28 mouse cellular contexts compared by ENCODE assay signal in the genomic region with DNA sequence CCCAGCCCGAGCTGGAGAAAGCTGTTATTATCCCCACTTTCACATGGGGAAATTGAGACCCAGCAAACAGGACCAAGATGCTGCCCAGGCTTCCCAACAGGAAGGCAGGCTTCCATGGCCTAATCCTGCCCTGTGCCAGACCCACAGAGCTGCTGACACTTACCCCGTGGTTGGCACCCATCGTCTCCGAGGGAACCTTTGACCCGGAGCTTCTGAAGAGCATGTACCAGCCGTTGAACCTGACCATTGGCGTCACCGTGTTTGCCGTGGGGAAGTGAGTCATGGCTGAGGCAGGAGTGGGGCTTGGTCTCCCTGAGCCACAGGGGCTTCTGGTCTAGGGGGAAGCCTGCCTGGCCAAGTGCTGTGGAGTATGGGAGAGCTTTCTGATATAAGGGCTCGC. TPM values are rescaled to one million over a fixed set of nuclear protein-coding genes. Genes with fewer than 3 reads are reported as not detected.
DNase-seq lines count a peak whose midpoint lies in the region; ATAC-seq lines count a peak whose summit lies in the region.
"Had no signal": no experiment of that assay in that cellular context is flagged by ENCODE, and none has a peak within 500 bp of the region (broad histone marks: within the 10 kb centered on the region; RNA-seq: fewer than 3 reads in every experiment).

No protein-coding gene starts in this region.

- H3K4me3 ChIP-seq in heart, embryonic 11.5 days (ENCODE audit: low read depth, low read length) = no peak overlapping the region
- H3K4me3 ChIP-seq: gastrocnemius, adult 2 months; heart, embryonic 12.5 days; heart, embryonic 15.5 days; hindbrain, embryonic 12.5 days; hindbrain, embryonic 15.5 days had no signal

- no peaks in the 10 kb centered on the region for H3K27me3 ChIP-seq in heart, embryonic 11.5 days (ENCODE audit: control insufficient read depth, insufficient read depth, low read length)
- H3K27me3 ChIP-seq: heart, embryonic 12.5 days; heart, embryonic 15.5 days; hindbrain, embryonic 12.5 days; hindbrain, embryonic 15.5 days had no signal

- H3K9me3 ChIP-seq in heart, embryonic 11.5 days (replicated peaks; ENCODE audit: control insufficient read depth, low read length) = no peaks in the 10 kb centered on the region
- H3K9me3 ChIP-seq: G1E; heart, embryonic 12.5 days; heart, embryonic 15.5 days; hindbrain, embryonic 12.5 days; hindbrain, embryonic 15.5 days had no signal

- H3K27ac ChIP-seq in heart, embryonic 11.5 days (ENCODE audit: low read depth, low read length) = no peak overlapping the region
- H3K27ac ChIP-seq: gastrocnemius, adult 2 months; heart, embryonic 15.5 days; hindbrain, embryonic 12.5 days; hindbrain, embryonic 15.5 days had no signal

- no peak overlapping the region for H3K4me2 ChIP-seq in heart, embryonic 11.5 days
- H3K4me2 ChIP-seq: heart, embryonic 12.5 days; heart, embryonic 15.5 days; hindbrain, embryonic 12.5 days; hindbrain, embryonic 15.5 days had no signal

- H3K36me3 ChIP-seq in heart, embryonic 11.5 days (ENCODE audit: control insufficient read depth, insufficient read depth, low read length) = no peaks in the 10 kb centered on the region
- H3K36me3 ChIP-seq: G1E; heart, embryonic 12.5 days; heart, embryonic 15.5 days; hindbrain, embryonic 12.5 days; hindbrain, embryonic 15.5 days had no signal

- WGBS in heart, embryonic 11.5 days (ENCODE audit: insufficient replicate concordance) = 80% methylated on average over 10 of the region's 10 CpGs

- no peaks in the 10 kb centered on the region for H3K4me1 ChIP-seq in heart, embryonic 11.5 days (ENCODE audit: control insufficient read depth, insufficient read depth, low read length)
- H3K4me1 ChIP-seq: heart, embryonic 12.5 days; heart, embryonic 15.5 days; hindbrain, embryonic 12.5 days; hindbrain, embryonic 15.5 days had no signal

- no peak overlapping the region for H3K9ac ChIP-seq in heart, embryonic 11.5 days (ENCODE audit: low read depth, low read length)
- H3K9ac ChIP-seq: forebrain, postnatal 0 days; heart, embryonic 12.5 days; heart, embryonic 15.5 days; hindbrain, embryonic 12.5 days; hindbrain, embryonic 15.5 days had no signal

- DNase-seq in cerebellum, postnatal 25 days = peak; percentile 0 to 1
- no peak for DNase-seq in cerebellum, postnatal 14 days
- peak; percentile 3 for DNase-seq in heart, postnatal 4 days
- DNase-seq in kidney, postnatal 10 days = peak; percentile 5
- DNase-seq in kidney, postnatal 25 days = no peak
- DNase-seq in NIH3T3 (ENCODE audit: low read depth) (peak; percentile 21), liver (no peak)
- DNase-seq: adrenal gland, adult 2 months; adrenal gland, postnatal 25 days; cerebellum, adult 11-12 months; cerebellum, adult 9-10 months; forebrain, postnatal 0 days; gastrocnemius, adult 2 months; gastrocnemius, postnatal 36 days had no signal

- ATAC-seq in heart, embryonic 11.5 days (replicated peaks; ENCODE audit: insufficient number of reproducible peaks, low FRiP score, low TSS enrichment) = no peak
- ATAC-seq: forebrain, embryonic 14.5 days; forebrain, postnatal 0 days; intestine, postnatal 0 days had no signal

RNA-seq across cellular contexts. Expression of gene Gm10134, which starts 2.9 kb away (rescaled TPM):
- 1 to 10 TPM in 1 of 2 experiments, not detected in 1; 1.2 TPM for total RNA-seq in heart, postnatal 4 days (2021)
- polyA plus RNA-seq in heart, embryonic 11.5 days (2014; fragmentation: Nextera tagmentation; extraction: Ambion mirVana) = not detected in 2 replicates
- total RNA-seq: CH12.LX; forebrain, postnatal 0 days; G1E; gastrocnemius, postnatal 36 days; granulocyte monocyte progenitor cell, adult 5-6 weeks; hematopoietic stem cell, adult 5-6 weeks had no signal
- polyA plus RNA-seq: embryonic facial prominence, embryonic 11.5 days; forebrain, embryonic 11.5 days; forebrain, embryonic 14.5 days; G1E; heart, embryonic 12.5 days had no signal

RNA-seq across cellular contexts. Expression of gene Gbgt1, which starts 6.3 kb away (rescaled TPM):
- 1 to 10 TPM in 1 of 2 experiments, under 1 TPM in 1; 0.83 to 1.8 TPM for total RNA-seq in heart, postnatal 4 days (2021)
- 0.17 and 0.27 TPM in 2 replicates for polyA plus RNA-seq in heart, embryonic 11.5 days (2014; fragmentation: Nextera tagmentation; extraction: Ambion mirVana)
- total RNA-seq: CH12.LX; G1E; granulocyte monocyte progenitor cell, adult 5-6 weeks; hematopoietic stem cell, adult 5-6 weeks had no signal
- polyA plus RNA-seq: embryonic facial prominence, embryonic 11.5 days; G1E had no signal

RNA-seq across cellular contexts. Expression of gene Ralgds, which starts 9.9 kb away (rescaled TPM):
- total RNA-seq in heart, postnatal 4 days (2021) = 10 to 100 TPM; 23.9 to 26.0 TPM
- 12.2 and 12.5 TPM in 2 replicates for polyA plus RNA-seq in heart, embryonic 11.5 days (2014; fragmentation: Nextera tagmentation; extraction: Ambion mirVana)

RNA-seq across cellular contexts. Expression of gene Mrps2, which starts 35.1 kb away (rescaled TPM):
- 10 to 100 TPM; 48.3 to 50.4 TPM for total RNA-seq in heart, postnatal 4 days (2021)
- polyA plus RNA-seq in heart, embryonic 11.5 days (2014; fragmentation: Nextera tagmentation; extraction: Ambion mirVana) = 60.6 and 63.9 TPM in 2 replicates

RNA-seq across cellular contexts. Expression of gene 1700007K13Rik, which starts 36.9 kb away (rescaled TPM):
- not detected for total RNA-seq in heart, postnatal 4 days (2021)
- 0.40 TPM in 1 of 2 replicates, not detected in the other for polyA plus RNA-seq in heart, embryonic 11.5 days (2014; fragmentation: Nextera tagmentation; extraction: Ambion mirVana)
- total RNA-seq: G1E; gastrocnemius, postnatal 36 days; granulocyte monocyte progenitor cell, adult 5-6 weeks; heart, postnatal 14 days; hematopoietic stem cell, adult 5-6 weeks had no signal
- polyA plus RNA-seq: adrenal gland, adult 2 months; intestine, postnatal 0 days had no signal

Comparison
In these comparisons a context has a peak if more than half of its experiments do, and no peak if none do; other contexts are left out.
1. DNase-seq: peak in cerebellum, postnatal 25 days (2 of 2), heart, postnatal 4 days (single experiment), kidney, postnatal 10 days (single experiment) and NIH3T3 (single experiment); none in cerebellum, postnatal 14 days (0 of 2), kidney, postnatal 25 days (0 of 2) and liver (single experiment).